Mouse (Mus musculus) midbrain, embryonic 14.5 days (tissue): Measurements from ENCODE around the gene Olfr769. TPM values are rescaled to one million over a fixed set of nuclear protein-coding genes. Genes with fewer than 3 reads are reported as not detected.
"Not testable (repeated sequence)": the region's sequence is repeated elsewhere in the genome, so short reads cannot be mapped to it uniquely, and the experiment has no call there.

ENCODE experiments used
- ATAC-seq: fragments of 200-750 bp; cut with Nextera tagmentation; 2 replicates; pipeline ENCODE4 v1.8.0; 2017; ENCODE audit warnings: moderate number of reproducible peaks, moderate library complexity; ENCODE audit not compliant: low FRiP score, low TSS enrichment
- DNase-seq: peaks from one replicate; pipeline ENCODE4 v3.0.0-alpha.2; 2015
- H3K27ac ChIP-seq: fragments of 300-500 bp; sonication (generic); replicated peaks from 2 replicates; pipeline ENCODE4 v1.5.1; 2014; ENCODE audit warnings: mild to moderate bottlenecking, low read depth, low read length, moderate library complexity
- H3K27me3 ChIP-seq: fragments of 300-500 bp; sonication (generic); 2 replicates; pipeline ENCODE4 v1.6.1; 2014; ENCODE audit warnings: low read length, control low read depth, mixed read lengths; ENCODE audit not compliant: control insufficient read depth, insufficient read depth
- H3K36me3 ChIP-seq: fragments of 300-500 bp; sonication (generic); 2 replicates; pipeline ENCODE4 v1.6.1; 2014; ENCODE audit warnings: low read length, control low read depth; ENCODE audit not compliant: control insufficient read depth, insufficient read depth
- H3K4me1 ChIP-seq: fragments of 300-500 bp; sonication (generic); 2 replicates; pipeline ENCODE4 v1.6.1; 2014; ENCODE audit warnings: mild to moderate bottlenecking, antibody characterized with exemption, low read length, control low read depth; ENCODE audit not compliant: control insufficient read depth, insufficient read depth
- H3K4me2 ChIP-seq: fragments of 300-500 bp; sonication (generic); 2 replicates; pipeline ENCODE4 v1.6.1; 2014; ENCODE audit warnings: mild to moderate bottlenecking, low read length, moderate library complexity
- H3K4me3 ChIP-seq: fragments of 300-500 bp; sonication (generic); replicated peaks from 2 replicates; pipeline ENCODE4 v1.5.1; 2014; ENCODE audit warnings: low read depth, low read length
- H3K9ac ChIP-seq: fragments of 300-500 bp; sonication (generic); replicated peaks from 2 replicates; pipeline ENCODE4 v1.6.1; 2014; ENCODE audit warnings: mild to moderate bottlenecking, low read length, moderate library complexity
- H3K9me3 ChIP-seq: fragments of 300-500 bp; sonication (generic); 2 replicates; pipeline ENCODE4 v1.6.1; 2016; ENCODE audit warnings: low read length, control low read depth, mixed read lengths; ENCODE audit not compliant: control insufficient read depth
- WGBS: fragments of 180-500 bp; shearing (Covaris S2); extraction: QIAGEN DNeasy Blood & Tissue Kit; methylation state at CpG from one replicate; pipeline ENCODE4 v1.1.7; 2014; 5-methylcytosine and 5-hydroxymethylcytosine counted together
- polyA plus RNA-seq: library from polyadenylated mRNA; unstranded; fragments of >200 nt; fragmentation: Nextera tagmentation; extraction: Ambion mirVana; gene quantifications from 2 replicates; pipeline ENCODE4 v1.2.1, GENCODE M21; 2014

The Olfr769 gene
- polyA plus RNA-seq = not detected in 2 replicates

GRCm38 (mm10) chr10:129117761-129118160 is at the start of gene Olfr769:
Gene Olfr769, minus strand, starts transcription at chr10:129117861.
- 86% methylated on average over 2 of the region's 2 CpGs for WGBS
- Histone ChIP-seq H3K27ac (no peak within 1 kb of the TSS), H3K36me3 (no peaks in the 10 kb centered on the region), H3K9me3 (no peaks in the 10 kb centered on the region), H3K4me1 (no peaks in the 10 kb centered on the region), H3K27me3 (no peaks in the 10 kb centered on the region), H3K4me3 (no peak within 1 kb of the TSS), H3K4me2 (no peak within 1 kb of the TSS), H3K9ac (no peak within 1 kb of the TSS)
- ATAC-seq = no peak
- DNase-seq = no peak

GRCm38 (mm10) chr10:129164651-129165050 is 47.0 kb upstream of the Olfr769 start, which contains the start of gene Olfr771:
Gene Olfr771, minus strand, starts transcription at chr10:129164751.
- no peaks in the 10 kb centered on the region for H3K9me3 ChIP-seq
- DNase-seq (no peak), ATAC-seq (no peak)
- H3K27me3 ChIP-seq = no peaks in the 10 kb centered on the region
- no peak within 1 kb of the TSS for H3K4me2 ChIP-seq
- no peaks in the 10 kb centered on the region for H3K36me3 ChIP-seq
- no peak within 1 kb of the TSS for H3K27ac ChIP-seq
- 89% methylated on average over 1 of the region's 1 CpGs for WGBS
- H3K4me1 ChIP-seq = no peaks in the 10 kb centered on the region
- no peak within 1 kb of the TSS for H3K9ac ChIP-seq
- no peak within 1 kb of the TSS for H3K4me3 ChIP-seq

GRCm38 (mm10) chr10:129138898-129139297 is 21.2 kb upstream of the Olfr769 start, which contains the start of gene Olfr770:
Gene Olfr770, minus strand, starts transcription at chr10:129138998.
- no peak for DNase-seq
- WGBS = 88% methylated on average over 2 of the region's 2 CpGs
- H3K4me2 ChIP-seq = no peak within 1 kb of the TSS
- H3K27ac ChIP-seq = no peak within 1 kb of the TSS
- H3K9me3 ChIP-seq = no peaks in the 10 kb centered on the region
- H3K4me1 ChIP-seq = no peaks in the 10 kb centered on the region
- no peak within 1 kb of the TSS for H3K9ac ChIP-seq
- ATAC-seq = no peak
- H3K36me3 ChIP-seq = no peaks in the 10 kb centered on the region
- no peaks in the 10 kb centered on the region for H3K27me3 ChIP-seq
- no peak within 1 kb of the TSS for H3K4me3 ChIP-seq

- no peaks in the 10 kb centered on the region for H3K9me3 ChIP-seq
- H3K9ac ChIP-seq = no peak overlapping the region
- no peaks in the 10 kb centered on the region for H3K36me3 ChIP-seq
- 96% methylated on average over 3 of the region's 3 CpGs for WGBS
- no peaks in the 10 kb centered on the region for H3K27me3 ChIP-seq
- H3K4me2 ChIP-seq = no peak overlapping the region
- no peaks in the 10 kb centered on the region for H3K4me1 ChIP-seq
- no peak overlapping the region for H3K27ac ChIP-seq
- DNase-seq = no peak
- ATAC-seq = no peak
- H3K4me3 ChIP-seq = no peak overlapping the region
These were observed 2.5 kb downstream of the Olfr769 start for GRCm38 (mm10) chr10:129115146-129115545.

- Histone ChIP-seq H3K27ac (no peak overlapping the region), H3K9ac (no peak overlapping the region), H3K4me2 (no peak overlapping the region), H3K9me3 (no peaks in the 10 kb centered on the region), H3K36me3 (no peaks in the 10 kb centered on the region), H3K4me3 (no peak overlapping the region), H3K4me1 (no peaks in the 10 kb centered on the region), H3K27me3 (no peaks in the 10 kb centered on the region)
- ATAC-seq = no peak
- WGBS = 36% methylated on average over 3 of the region's 3 CpGs
- no peak for DNase-seq
These were observed 16.4 kb downstream of the Olfr769 start for GRCm38 (mm10) chr10:129101231-129101630.

- 82% methylated on average over 1 of the region's 1 CpGs for WGBS
- H3K4me2 ChIP-seq = no peak within 1 kb of the TSS
- H3K36me3 ChIP-seq = no peaks in the 10 kb centered on the region
- DNase-seq = no peak
- H3K27me3 ChIP-seq = no peaks in the 10 kb centered on the region
- H3K4me1 ChIP-seq = no peaks in the 10 kb centered on the region
- no peak within 1 kb of the TSS for H3K9ac ChIP-seq
- H3K27ac ChIP-seq = no peak within 1 kb of the TSS
- no peaks in the 10 kb centered on the region for H3K9me3 ChIP-seq
- no peak for ATAC-seq
- no peak within 1 kb of the TSS for H3K4me3 ChIP-seq
These were observed 18.4 kb downstream of the Olfr769 start, which contains the start of gene Olfr768 for GRCm38 (mm10) chr10:129099275-129099674. Gene Olfr768, minus strand, starts transcription at chr10:129099375.

- not testable (repeated sequence) for H3K4me3 ChIP-seq
These were observed 34.9 kb downstream of the Olfr769 start, which contains the start of gene Olfr767 for GRCm38 (mm10) chr10:129082810-129083209. Gene Olfr767, minus strand, starts transcription at chr10:129082910.

GRCm38 (mm10) chr10:129068877-129069276 is 48.8 kb downstream of the Olfr769 start, which contains the start of gene Olfr766-ps1:
Gene Olfr766-ps1, minus strand, starts transcription at chr10:129068977.
- WGBS = 90% methylated on average over 2 of the region's 2 CpGs
- Histone ChIP-seq H3K4me1 (no peaks in the 10 kb centered on the region), H3K9me3 (no peaks in the 10 kb centered on the region), H3K4me3 (no peak within 1 kb of the TSS), H3K27ac (no peak within 1 kb of the TSS), H3K27me3 (no peaks in the 10 kb centered on the region), H3K4me2 (no peak within 1 kb of the TSS), H3K36me3 (no peaks in the 10 kb centered on the region), H3K9ac (no peak within 1 kb of the TSS)
- no peak for DNase-seq
- no peak for ATAC-seq

More at GRCm38 (mm10) chr10:129082810-129083209, 34.9 kb downstream of the Olfr769 start, which contains the start of gene Olfr767:
- H3K9ac ChIP-seq, H3K4me2 ChIP-seq, H3K9me3 ChIP-seq, DNase-seq, H3K27me3 ChIP-seq, H3K36me3 ChIP-seq, H3K27ac ChIP-seq, H3K4me1 ChIP-seq, ATAC-seq: not testable (repeated sequence)
